Mouse (Mus musculus) hindbrain, embryonic 12.5 days (tissue): Measurements from ENCODE around the gene Cd81. TPM values are rescaled to one million over a fixed set of nuclear protein-coding genes. Genes with fewer than 3 reads are reported as not detected.

Experiments
- ATAC-seq: fragments of 200-750 bp; cut with Nextera tagmentation; 2 replicates; pipeline ENCODE4 v1.8.0; 2017; ENCODE audit warnings: moderate TSS enrichment; ENCODE audit not compliant: low FRiP score
- H3K27ac ChIP-seq: fragments of 300-500 bp; sonication (generic); 2 replicates; pipeline ENCODE4 v1.5.1; 2016; ENCODE audit warnings: mild to moderate bottlenecking
- H3K27me3 ChIP-seq: fragments of 300-500 bp; sonication (generic); 2 replicates; pipeline ENCODE4 v1.6.1; 2016; ENCODE audit warnings: mild to moderate bottlenecking
- H3K36me3 ChIP-seq: fragments of 300-500 bp; sonication (generic); 2 replicates; pipeline ENCODE4 v1.6.1; 2016; ENCODE audit warnings: mild to moderate bottlenecking
- H3K4me1 ChIP-seq: fragments of 300-500 bp; sonication (generic); 2 replicates; pipeline ENCODE4 v1.6.1; 2016
- H3K4me2 ChIP-seq: fragments of 300-500 bp; sonication (generic); replicated peaks from 2 replicates; pipeline ENCODE4 v1.6.1; 2016; ENCODE audit warnings: mild to moderate bottlenecking
- H3K4me3 ChIP-seq: fragments of 300-500 bp; sonication (generic); 2 replicates; pipeline ENCODE4 v1.5.1; 2016; ENCODE audit warnings: mild to moderate bottlenecking
- H3K9ac ChIP-seq: fragments of 300-500 bp; sonication (generic); 2 replicates; pipeline ENCODE4 v1.6.1; 2016; ENCODE audit warnings: mild to moderate bottlenecking, moderate library complexity
- H3K9me3 ChIP-seq: fragments of 300-500 bp; sonication (generic); replicated peaks from 2 replicates; pipeline ENCODE4 v1.6.1; 2016; ENCODE audit warnings: mild to moderate bottlenecking
- WGBS: fragments of 180-500 bp; shearing (Covaris S2); methylation state at CpG from one replicate; pipeline ENCODE4 v1.1.7; 2016; 5-methylcytosine and 5-hydroxymethylcytosine counted together
- polyA plus RNA-seq: library from polyadenylated mRNA; unstranded; fragments of >200 nt; fragmentation: Nextera tagmentation; extraction: Ambion mirVana; gene quantifications from 2 replicates; pipeline ENCODE4 v1.2.1, GENCODE M21; 2016

The Cd81 gene
- polyA plus RNA-seq, 1 experiment from 2014 or later = 251 TPM

- Histone ChIP-seq H3K27me3 (no peaks in the 10 kb centered on the region), H3K27ac (no peak overlapping the region), H3K9me3 (no peaks in the 10 kb centered on the region), H3K9ac (peak overlapping the region; percentile 35), H3K4me2 (peak overlapping the region; percentile 92), H3K4me3 (no peak overlapping the region), H3K36me3 (no peaks in the 10 kb centered on the region; the same call in 1 of the 2 replicates), H3K4me1 (peaks cover 45% of the 10 kb centered on the region)
- WGBS = 80% methylated on average over 11 of the region's 11 CpGs
- no peak for ATAC-seq
Measured at GRCm38 (mm10) chr7:143055499-143056186, 3.1 kb downstream of the Cd81 start.

GRCm38 (mm10) chr7:143057023-143057422 lies 4.5 kb downstream of the Cd81 start:
- H3K4me1 ChIP-seq = peaks cover 44% of the 10 kb centered on the region
- 94% methylated on average over 5 of the region's 5 CpGs for WGBS
- H3K27ac ChIP-seq = no peak overlapping the region
- no peak overlapping the region for H3K4me3 ChIP-seq
- H3K9me3 ChIP-seq = no peaks in the 10 kb centered on the region
- ATAC-seq = no peak
- H3K27me3 ChIP-seq = no peaks in the 10 kb centered on the region
- no peak overlapping the region for H3K9ac ChIP-seq
- H3K36me3 ChIP-seq = peaks cover 8% of the 10 kb centered on the region
- H3K4me2 ChIP-seq = no peak overlapping the region

GRCm38 (mm10) chr7:143057667-143058220 lies 5.2 kb downstream of the Cd81 start:
- H3K4me1 ChIP-seq = peaks cover 38% of the 10 kb centered on the region
- H3K9me3 ChIP-seq = no peaks in the 10 kb centered on the region
- H3K27me3 ChIP-seq = no peaks in the 10 kb centered on the region
- 84% methylated on average over 9 of the region's 9 CpGs for WGBS
- ATAC-seq = no peak
- H3K4me2 ChIP-seq = no peak overlapping the region
- no peak overlapping the region for H3K9ac ChIP-seq
- H3K36me3 ChIP-seq = peaks cover 14% of the 10 kb centered on the region
- H3K4me3 ChIP-seq = no peak overlapping the region
- H3K27ac ChIP-seq = no peak overlapping the region

GRCm38 (mm10) chr7:143058221-143058697 lies 5.7 kb downstream of the Cd81 start:
- peaks cover 19% of the 10 kb centered on the region for H3K36me3 ChIP-seq
- no peak overlapping the region for H3K4me3 ChIP-seq
- H3K9me3 ChIP-seq = no peaks in the 10 kb centered on the region
- peaks cover 38% of the 10 kb centered on the region for H3K4me1 ChIP-seq
- no peak overlapping the region for H3K27ac ChIP-seq
- no peak for ATAC-seq
- H3K27me3 ChIP-seq = no peaks in the 10 kb centered on the region
- H3K9ac ChIP-seq = no peak overlapping the region
- 77% methylated on average over 5 of the region's 5 CpGs for WGBS
- no peak overlapping the region for H3K4me2 ChIP-seq

- Histone ChIP-seq H3K4me1 (peaks cover 28% of the 10 kb centered on the region), H3K9ac (no peak overlapping the region), H3K27ac (no peak overlapping the region), H3K9me3 (no peaks in the 10 kb centered on the region), H3K4me3 (no peak overlapping the region), H3K36me3 (peaks cover 30% of the 10 kb centered on the region), H3K27me3 (no peaks in the 10 kb centered on the region), H3K4me2 (no peak overlapping the region)
- 80% methylated on average over 5 of the region's 5 CpGs for WGBS
- ATAC-seq = no peak
Measured at GRCm38 (mm10) chr7:143059202-143059870, 6.8 kb downstream of the Cd81 start.

- Histone ChIP-seq H3K9me3 (no peaks in the 10 kb centered on the region), H3K27ac (no peak overlapping the region), H3K36me3 (peaks cover 61% of the 10 kb centered on the region), H3K4me3 (no peak overlapping the region), H3K4me2 (no peak overlapping the region), H3K9ac (no peak overlapping the region), H3K4me1 (peaks cover 9% of the 10 kb centered on the region), H3K27me3 (no peaks in the 10 kb centered on the region)
- 97% methylated on average over 2 of the region's 2 CpGs for WGBS
- no peak for ATAC-seq
Measured at GRCm38 (mm10) chr7:143062704-143063103, 10.2 kb downstream of the Cd81 start.

- Histone ChIP-seq H3K4me3 (no peak overlapping the region), H3K27ac (no peak overlapping the region), H3K9ac (no peak overlapping the region), H3K4me2 (no peak overlapping the region), H3K9me3 (no peaks in the 10 kb centered on the region), H3K36me3 (peaks cover 64% of the 10 kb centered on the region), H3K4me1 (peaks cover 13% of the 10 kb centered on the region), H3K27me3 (no peaks in the 10 kb centered on the region)
- WGBS = 37% methylated on average over 6 of the region's 6 CpGs
- ATAC-seq = no peak
Measured at GRCm38 (mm10) chr7:143064226-143064625, 11.7 kb downstream of the Cd81 start.

GRCm38 (mm10) chr7:143065692-143066091 lies 13.2 kb downstream of the Cd81 start:
- no peaks in the 10 kb centered on the region for H3K27me3 ChIP-seq
- no peak overlapping the region for H3K4me2 ChIP-seq
- no peak overlapping the region for H3K27ac ChIP-seq
- H3K4me1 ChIP-seq = peaks cover 23% of the 10 kb centered on the region
- H3K4me3 ChIP-seq = no peak overlapping the region
- ATAC-seq = no peak
- H3K9ac ChIP-seq = no peak overlapping the region
- no peaks in the 10 kb centered on the region for H3K9me3 ChIP-seq
- H3K36me3 ChIP-seq = peaks cover 67% of the 10 kb centered on the region
- 100% methylated on average over 2 of the region's 2 CpGs for WGBS

GRCm38 (mm10) chr7:143067469-143067868 lies 14.9 kb downstream of the Cd81 start:
- Histone ChIP-seq H3K4me2 (peak overlapping the region; percentile 71), H3K9me3 (no peaks in the 10 kb centered on the region), H3K4me1 (peaks cover 32% of the 10 kb centered on the region), H3K27me3 (no peaks in the 10 kb centered on the region), H3K36me3 (peaks cover 61% of the 10 kb centered on the region), H3K27ac (peak overlapping the region; percentile 97), H3K4me3 (no peak overlapping the region), H3K9ac (peak overlapping the region; percentile 65)
- WGBS = 75% methylated on average over 2 of the region's 2 CpGs
- ATAC-seq = no peak

- Histone ChIP-seq H3K27me3 (no peaks in the 10 kb centered on the region), H3K27ac (peak overlapping the region; percentile 97), H3K9ac (peak overlapping the region; percentile 65), H3K4me1 (peaks cover 32% of the 10 kb centered on the region), H3K4me2 (peak overlapping the region; percentile 71), H3K36me3 (peaks cover 57% of the 10 kb centered on the region), H3K9me3 (no peaks in the 10 kb centered on the region), H3K4me3 (peak overlapping the region; percentile 88; the same call in 1 of the 2 replicates)
- 93% methylated on average over 3 of the region's 3 CpGs for WGBS
- ATAC-seq = no peak
Measured at GRCm38 (mm10) chr7:143067897-143068296, 15.4 kb downstream of the Cd81 start.

GRCm38 (mm10) chr7:143068316-143068881 lies 15.9 kb downstream of the Cd81 start:
- no peaks in the 10 kb centered on the region for H3K27me3 ChIP-seq
- H3K9ac ChIP-seq = peak overlapping the region; percentile 65
- peak overlapping the region; percentile 97 for H3K27ac ChIP-seq
- H3K36me3 ChIP-seq = peaks cover 52% of the 10 kb centered on the region
- ATAC-seq = peak; percentile 11
- no peaks in the 10 kb centered on the region for H3K9me3 ChIP-seq
- H3K4me2 ChIP-seq = peak overlapping the region; percentile 71
- peaks cover 32% of the 10 kb centered on the region for H3K4me1 ChIP-seq
- H3K4me3 ChIP-seq = peak overlapping the region; percentile 88
- WGBS = 42% methylated on average over 13 of the region's 13 CpGs

- Histone ChIP-seq H3K9ac (peak within 1 kb of the TSS; percentile 91), H3K4me2 (peak within 1 kb of the TSS; percentile 100), H3K36me3 (peaks cover 45% of the 10 kb centered on the region), H3K9me3 (no peaks in the 10 kb centered on the region), H3K27me3 (no peaks in the 10 kb centered on the region), H3K4me1 (peaks cover 32% of the 10 kb centered on the region), H3K27ac (peak within 1 kb of the TSS; percentile 97), H3K4me3 (peak within 1 kb of the TSS; percentile 88)
- WGBS = under 1% methylated on average over 51 of the region's 51 CpGs
- ATAC-seq = peak; percentile 97
Measured at GRCm38 (mm10) chr7:143068882-143069591, 16.5 kb downstream of the Cd81 start, which contains the start of gene Tssc4. TSS of gene Tssc4 (plus strand) at chr7:143069249.
